Mouse (Mus musculus): ENCODE results near the gene Sephs2. TPM values are rescaled to one million over a fixed set of nuclear protein-coding genes. Genes with fewer than 3 reads are reported as not detected.

Gene Sephs2
- polyA plus RNA-seq, 1 experiment, result 16.2 TPM

DNA sequence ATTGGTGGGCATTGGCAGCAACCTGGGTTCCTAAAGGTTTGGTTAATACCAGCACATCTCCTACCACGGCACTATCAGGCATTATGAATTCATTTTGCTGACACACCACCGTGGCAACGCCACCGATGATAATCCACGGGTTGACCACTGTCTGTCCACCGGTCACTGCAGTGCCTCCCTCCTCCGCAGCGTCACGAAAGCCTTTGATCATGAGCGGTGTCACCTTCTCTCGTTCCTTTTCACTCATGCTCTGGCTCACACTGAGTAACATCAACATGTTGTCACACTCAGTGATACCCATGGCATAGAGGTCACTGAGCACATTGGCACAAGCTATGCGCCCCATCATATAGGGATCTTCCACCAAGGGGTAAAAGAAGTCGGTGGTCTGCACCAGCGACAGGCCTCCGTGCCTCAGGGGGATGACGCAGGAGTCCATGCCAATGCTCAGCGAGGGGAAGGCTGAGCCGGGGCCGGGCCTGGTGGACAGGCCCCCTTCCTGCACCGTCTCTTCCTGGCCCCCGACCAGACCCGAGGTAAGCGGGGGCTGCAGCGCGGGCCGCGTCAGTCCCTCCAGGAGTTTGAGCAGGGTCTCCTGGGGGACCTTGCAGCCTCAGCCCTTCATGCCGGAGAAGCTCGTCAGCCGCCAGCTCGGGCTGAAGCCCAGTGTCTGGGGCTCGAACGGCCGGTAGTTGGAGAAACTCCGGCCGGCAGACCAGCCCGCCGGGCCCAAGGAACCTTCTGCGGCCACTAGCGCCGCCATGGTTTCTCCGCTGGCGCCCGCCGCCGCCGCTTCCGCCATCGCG, 534 bp downstream of the Sephs2 start:
- 10% methylated on average over 50 of the region's 50 CpGs for WGBS
- no peak for DNase-seq
- TF ChIP-seq CTCF (IDR thresholded peaks at IDR 0.05; ENCODE audit: insufficient read depth, low read length) (no peak), POLR2A (IDR thresholded peaks at IDR 0.05; ENCODE audit: borderline replicate concordance, extremely low read depth, low read depth, low read length) (no peak)

GRCm38 (mm10) chr7:127272566-127272965, 1.3 kb downstream of the Sephs2 start:
- WGBS, result 92% methylated on average over 15 of the region's 15 CpGs
- no peak overlapping the region for H3K4me3 ChIP-seq (replicated peaks; ENCODE audit: extremely low read depth, low read depth, low read length)
- no peak for TF ChIP-seq CTCF (IDR thresholded peaks at IDR 0.05; ENCODE audit: insufficient read depth, low read length)
- no peak for TF ChIP-seq POLR2A (IDR thresholded peaks at IDR 0.05; ENCODE audit: borderline replicate concordance, extremely low read depth, low read depth, low read length)
- no peak for DNase-seq
- peaks cover 9% of the 10 kb centered on the region for H3K4me1 ChIP-seq (ENCODE audit: control insufficient read depth, insufficient read depth, low read length)

More for the DNA sequence above, 534 bp downstream of the Sephs2 start:
- H3K4me1 ChIP-seq (ENCODE audit: control insufficient read depth, insufficient read depth, low read length), result peaks cover 9% of the 10 kb centered on the region
- H3K4me3 ChIP-seq (replicated peaks; ENCODE audit: extremely low read depth, low read depth, low read length), result peak overlapping the region; percentile 74

GRCm38 (mm10) chr7:127271093-127271492, 2.8 kb downstream of the Sephs2 start:
- WGBS, result 86% methylated on average over 4 of the region's 4 CpGs
- Histone ChIP-seq H3K4me1 (ENCODE audit: control insufficient read depth, insufficient read depth, low read length) (peaks cover 9% of the 10 kb centered on the region), H3K4me3 (replicated peaks; ENCODE audit: extremely low read depth, low read depth, low read length) (no peak overlapping the region)
- TF ChIP-seq CTCF (IDR thresholded peaks at IDR 0.05; ENCODE audit: insufficient read depth, low read length), result no peak
- no peak for TF ChIP-seq POLR2A (IDR thresholded peaks at IDR 0.05; ENCODE audit: borderline replicate concordance, extremely low read depth, low read depth, low read length)
- DNase-seq, result no peak

DNA sequence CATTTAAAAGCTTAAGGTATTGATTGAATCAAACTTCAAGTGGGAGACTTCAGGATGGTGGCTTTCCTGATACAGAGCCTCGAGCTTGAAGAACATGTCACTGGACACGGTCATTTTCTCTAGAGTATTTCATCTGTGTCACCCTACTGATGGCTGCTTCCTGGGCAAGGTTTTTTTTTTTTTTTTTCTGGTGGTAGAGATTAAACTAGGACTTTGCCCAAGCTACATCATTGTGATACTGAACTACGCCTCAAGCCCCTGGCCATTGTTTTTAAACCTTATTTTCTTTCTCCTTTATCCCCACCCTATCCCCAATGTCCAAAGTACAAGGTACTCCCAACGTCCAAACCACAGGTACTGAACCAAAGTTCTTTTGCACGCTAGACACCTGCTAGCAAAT, 3.2 kb downstream of the Sephs2 start:
- Histone ChIP-seq H3K4me1 (ENCODE audit: control insufficient read depth, insufficient read depth, low read length) (peaks cover 9% of the 10 kb centered on the region), H3K4me3 (replicated peaks; ENCODE audit: extremely low read depth, low read depth, low read length) (no peak overlapping the region)
- DNase-seq, result no peak
- WGBS, result 86% methylated on average over 5 of the region's 5 CpGs
- TF ChIP-seq POLR2A (IDR thresholded peaks at IDR 0.05; ENCODE audit: borderline replicate concordance, extremely low read depth, low read depth, low read length) (no peak), CTCF (IDR thresholded peaks at IDR 0.05; ENCODE audit: insufficient read depth, low read length) (no peak)

DNA sequence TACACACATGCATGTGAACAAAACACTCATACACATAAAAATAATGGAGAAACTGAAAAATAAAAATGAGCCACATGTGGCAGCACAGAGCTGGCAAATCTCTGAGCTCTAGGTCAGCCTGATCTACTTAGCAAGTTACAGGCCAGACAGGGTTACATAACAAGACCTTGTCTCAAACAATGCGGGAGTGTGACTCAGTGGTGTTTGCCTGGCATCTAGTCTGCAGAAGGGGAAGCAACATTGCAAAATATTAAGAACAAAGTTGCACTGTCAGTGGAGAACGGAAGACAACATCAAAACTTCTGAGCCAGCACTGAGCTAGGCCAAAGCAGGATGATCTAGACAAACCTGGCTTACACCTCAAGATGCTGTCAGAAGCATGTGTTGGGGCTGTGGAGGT, 3.6 kb downstream of the Sephs2 start:
- Histone ChIP-seq H3K4me1 (ENCODE audit: control insufficient read depth, insufficient read depth, low read length) (peaks cover 9% of the 10 kb centered on the region), H3K4me3 (replicated peaks; ENCODE audit: extremely low read depth, low read depth, low read length) (no peak overlapping the region)
- TF ChIP-seq CTCF (IDR thresholded peaks at IDR 0.05; ENCODE audit: insufficient read depth, low read length) (no peak), POLR2A (IDR thresholded peaks at IDR 0.05; ENCODE audit: borderline replicate concordance, extremely low read depth, low read depth, low read length) (no peak)
- DNase-seq, result no peak
- 60% methylated on average over 2 of the region's 2 CpGs for WGBS

DNA sequence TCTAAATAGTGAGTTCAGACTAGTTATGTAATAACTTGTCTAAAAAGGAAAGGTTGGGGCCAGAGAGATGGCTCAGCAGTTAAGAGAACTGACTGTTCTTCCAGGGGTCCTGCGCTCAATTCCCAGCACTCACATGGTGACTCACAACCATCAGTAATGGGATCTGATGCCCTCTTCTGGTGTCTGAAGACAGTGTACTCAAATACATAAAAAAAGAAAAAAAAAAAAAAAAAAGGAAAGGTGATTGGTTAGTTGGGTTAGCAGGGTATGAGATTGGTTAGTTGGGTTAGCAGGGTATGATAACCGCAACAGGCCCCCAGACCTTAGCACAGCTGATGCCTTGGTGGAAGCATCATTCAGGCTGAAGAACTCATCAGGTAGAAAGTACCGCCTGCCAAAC, 10.3 kb downstream of the Sephs2 start:
- Histone ChIP-seq H3K4me1 (ENCODE audit: control insufficient read depth, insufficient read depth, low read length) (peaks cover 4% of the 10 kb centered on the region; the same call in 1 of the 2 replicates), H3K4me3 (replicated peaks; ENCODE audit: extremely low read depth, low read depth, low read length) (no peak overlapping the region)
- DNase-seq, result no peak
- no peak for TF ChIP-seq CTCF (IDR thresholded peaks at IDR 0.05; ENCODE audit: insufficient read depth, low read length)
- TF ChIP-seq POLR2A (IDR thresholded peaks at IDR 0.05; ENCODE audit: borderline replicate concordance, extremely low read depth, low read depth, low read length), result no peak
- WGBS, result 88% methylated on average over 3 of the region's 3 CpGs

- Histone ChIP-seq H3K4me3 (replicated peaks; ENCODE audit: extremely low read depth, low read depth, low read length) (no peak overlapping the region), H3K4me1 (ENCODE audit: control insufficient read depth, insufficient read depth, low read length) (peaks cover 4% of the 10 kb centered on the region; the same call in 1 of the 2 replicates)
- 68% methylated on average over 10 of the region's 10 CpGs for WGBS
- DNase-seq, result no peak
- TF ChIP-seq POLR2A (IDR thresholded peaks at IDR 0.05; ENCODE audit: borderline replicate concordance, extremely low read depth, low read depth, low read length) (no peak), CTCF (IDR thresholded peaks at IDR 0.05; ENCODE audit: insufficient read depth, low read length) (no peak)
Measured at GRCm38 (mm10) chr7:127262218-127262961, 11.5 kb downstream of the Sephs2 start.

GRCm38 (mm10) chr7:127260309-127261111, 13.3 kb downstream of the Sephs2 start, which contains the start of gene Dctpp1:
Dctpp1 (minus strand) TSS chr7:127260709.
- TF ChIP-seq POLR2A (IDR thresholded peaks at IDR 0.05; ENCODE audit: borderline replicate concordance, extremely low read depth, low read depth, low read length) (peak; percentile 82; the same call in 1 of the 2 replicates), CTCF (IDR thresholded peaks at IDR 0.05; ENCODE audit: insufficient read depth, low read length) (peak; percentile 82)
- Histone ChIP-seq H3K4me1 (ENCODE audit: control insufficient read depth, insufficient read depth, low read length) (peaks cover 4% of the 10 kb centered on the region; the same call in 1 of the 2 replicates), H3K4me3 (replicated peaks; ENCODE audit: extremely low read depth, low read depth, low read length) (peak within 1 kb of the TSS; percentile 81)
- DNase-seq, result peak; percentile 94
- WGBS, result under 1% methylated on average over 50 of the region's 50 CpGs

Measured in lung, adult 2 months (tissue).